Mouse (Mus musculus): ENCODE data around the gene Ccdc194.

Ccdc194 gene

GRCm38 (mm10) chr8:71513018-71513754 is 12.3 kb downstream of the Ccdc194 start:
- DNase-seq (ENCODE audit: low read depth in 2 of 2, low spot score in 2 of 2), result no peak

- DNase-seq (ENCODE audit: low read depth in 2 of 2, low spot score in 2 of 2), result no peak
Measured at GRCm38 (mm10) chr8:71511644-71512043, 13.9 kb downstream of the Ccdc194 start, which contains the start of gene Plvap. Gene Plvap (minus strand): TSS chr8:71511752.

- DNase-seq (ENCODE audit: low read depth in 2 of 2, low spot score in 2 of 2), result no peak
Measured at GRCm38 (mm10) chr8:71509316-71509715, 16.2 kb downstream of the Ccdc194 start.

GRCm38 (mm10) chr8:71507589-71508104 is 17.9 kb downstream of the Ccdc194 start:
- DNase-seq (ENCODE audit: low read depth in 2 of 2, low spot score in 2 of 2), result no peak

GRCm38 (mm10) chr8:71505979-71506378 is 19.5 kb downstream of the Ccdc194 start:
- no peak for DNase-seq (ENCODE audit: low read depth in 2 of 2, low spot score in 2 of 2)

GRCm38 (mm10) chr8:71505326-71505725 is 20.2 kb downstream of the Ccdc194 start:
- no peak for DNase-seq (ENCODE audit: low read depth in 2 of 2, low spot score in 2 of 2)

GRCm38 (mm10) chr8:71504349-71504748 is 21.2 kb downstream of the Ccdc194 start:
- DNase-seq (ENCODE audit: low read depth in 2 of 2, low spot score in 2 of 2), result no peak

GRCm38 (mm10) chr8:71498816-71499690 is 26.5 kb downstream of the Ccdc194 start:
- no peak for DNase-seq (ENCODE audit: low read depth in 2 of 2, low spot score in 2 of 2)

- DNase-seq (ENCODE audit: low read depth in 2 of 2, low spot score in 2 of 2), result no peak
Measured at GRCm38 (mm10) chr8:71497881-71498501, 27.5 kb downstream of the Ccdc194 start.

- DNase-seq (ENCODE audit: low read depth in 2 of 2, low spot score in 2 of 2), result no peak
Measured at GRCm38 (mm10) chr8:71497077-71497645, 28.4 kb downstream of the Ccdc194 start.

GRCm38 (mm10) chr8:71496481-71496880 is 29.0 kb downstream of the Ccdc194 start:
- no peak for DNase-seq (ENCODE audit: low read depth in 2 of 2, low spot score in 2 of 2)

- DNase-seq (ENCODE audit: low read depth in 2 of 2, low spot score in 2 of 2), result no peak
Measured at GRCm38 (mm10) chr8:71495811-71496210, 29.7 kb downstream of the Ccdc194 start.

- peak; percentile 61 to 68 for DNase-seq (ENCODE audit: low read depth in 2 of 2, low spot score in 2 of 2)
Measured at GRCm38 (mm10) chr8:71495039-71495438, 30.5 kb downstream of the Ccdc194 start.

- peak; percentile 86 to 93 for DNase-seq (ENCODE audit: low read depth in 2 of 2, low spot score in 2 of 2)
Measured at GRCm38 (mm10) chr8:71488454-71488853, 37.1 kb downstream of the Ccdc194 start.

GRCm38 (mm10) chr8:71487691-71488445 is 37.6 kb downstream of the Ccdc194 start, which contains the start of gene Gtpbp3:
Gene Gtpbp3 (plus strand): TSS chr8:71488103.
- peak; percentile 61 to 70 for DNase-seq (ENCODE audit: low read depth in 2 of 2, low spot score in 2 of 2)

GRCm38 (mm10) chr8:71486136-71486529 is 39.4 kb downstream of the Ccdc194 start:
- no peak for DNase-seq (ENCODE audit: low read depth in 2 of 2, low spot score in 2 of 2)

GRCm38 (mm10) chr8:71485142-71486135 is 40.1 kb downstream of the Ccdc194 start, which contains the start of gene Ano8:
Gene Ano8 (minus strand): TSS chr8:71485963.
- peak; percentile 81 for DNase-seq (ENCODE audit: low read depth in 2 of 2, low spot score in 2 of 2)

- DNase-seq (ENCODE audit: low read depth in 2 of 2, low spot score in 2 of 2), result no peak
Measured at GRCm38 (mm10) chr8:71484736-71485135, 40.8 kb downstream of the Ccdc194 start.

- DNase-seq (ENCODE audit: low read depth in 2 of 2, low spot score in 2 of 2), result peak in 1 of 2 experiments; percentile 29
Measured at GRCm38 (mm10) chr8:71483932-71484331, 41.6 kb downstream of the Ccdc194 start.

All from CD8-positive naive resting alpha-beta T cell, adult 2 months (primary cell).